Mouse (Mus musculus): ENCODE results near the gene Rae1. TPM values are rescaled to one million over a fixed set of nuclear protein-coding genes. Genes with fewer than 3 reads are reported as not detected.

Gene Rae1
- total RNA-seq, 2 experiments from 2014 or later, result 11.0 to 11.2 TPM

- no peak for DNase-seq (ENCODE audit: low spot score)
Observed at GRCm38 (mm10) chr2:172990161-172990560, 9.8 kb upstream of the Rae1 start.

- peak; percentile 54 for DNase-seq (ENCODE audit: low spot score)
Observed at GRCm38 (mm10) chr2:172996207-172996606, 3.7 kb upstream of the Rae1 start.

- DNase-seq (ENCODE audit: low spot score), result no peak
Observed at GRCm38 (mm10) chr2:172997748-172998147, 2.2 kb upstream of the Rae1 start.

- DNase-seq (ENCODE audit: low spot score), result no peak
Observed at GRCm38 (mm10) chr2:172998478-172998877, 1.4 kb upstream of the Rae1 start.

GRCm38 (mm10) chr2:173000285-173000652 is 352 bp downstream of the Rae1 start:
- no peak for DNase-seq (ENCODE audit: low spot score)

GRCm38 (mm10) chr2:173000921-173001320 is 1.0 kb downstream of the Rae1 start:
- no peak for DNase-seq (ENCODE audit: low spot score)

GRCm38 (mm10) chr2:173003737-173004136 is 3.8 kb downstream of the Rae1 start:
- no peak for DNase-seq (ENCODE audit: low spot score)

- no peak for DNase-seq (ENCODE audit: low spot score)
Observed at GRCm38 (mm10) chr2:173010220-173010717, 10.4 kb downstream of the Rae1 start.

- no peak for DNase-seq (ENCODE audit: low spot score)
Observed at GRCm38 (mm10) chr2:173011440-173011839, 11.5 kb downstream of the Rae1 start.

- DNase-seq (ENCODE audit: low spot score), result no peak
Observed at GRCm38 (mm10) chr2:173014741-173015287, 14.9 kb downstream of the Rae1 start.

- no peak for DNase-seq (ENCODE audit: low spot score)
Observed at GRCm38 (mm10) chr2:173017940-173018339, 18.0 kb downstream of the Rae1 start.

- peak; percentile 81 for DNase-seq (ENCODE audit: low spot score)
Observed at GRCm38 (mm10) chr2:173018618-173019017, 18.7 kb downstream of the Rae1 start.

GRCm38 (mm10) chr2:173019322-173019721 is 19.4 kb downstream of the Rae1 start:
- DNase-seq (ENCODE audit: low spot score), result no peak

- peak; percentile 93 for DNase-seq (ENCODE audit: low spot score)
Observed at GRCm38 (mm10) chr2:173019790-173020189, 19.9 kb downstream of the Rae1 start.

- no peak for DNase-seq (ENCODE audit: low spot score)
Observed at GRCm38 (mm10) chr2:173020430-173020829, 20.5 kb downstream of the Rae1 start, which contains the start of gene Rbm38. TSS of gene Rbm38 (plus strand) at chr2:173020498.

- DNase-seq (ENCODE audit: low spot score), result peak; percentile 95
Observed at GRCm38 (mm10) chr2:173021633-173022055, 21.7 kb downstream of the Rae1 start.

- DNase-seq (ENCODE audit: low spot score), result peak; percentile 60
Observed at GRCm38 (mm10) chr2:173022056-173022681, 22.3 kb downstream of the Rae1 start.

- peak; percentile 67 for DNase-seq (ENCODE audit: low spot score)
Observed at GRCm38 (mm10) chr2:173022813-173023212, 22.9 kb downstream of the Rae1 start.

GRCm38 (mm10) chr2:173023371-173023851 is 23.5 kb downstream of the Rae1 start:
- no peak for DNase-seq (ENCODE audit: low spot score)

GRCm38 (mm10) chr2:173023966-173024365 is 24.0 kb downstream of the Rae1 start:
- no peak for DNase-seq (ENCODE audit: low spot score)

- DNase-seq (ENCODE audit: low spot score), result no peak
Observed at GRCm38 (mm10) chr2:173024392-173024791, 24.5 kb downstream of the Rae1 start.

- peak; percentile 62 for DNase-seq (ENCODE audit: low spot score)
Observed at GRCm38 (mm10) chr2:173024938-173025337, 25.0 kb downstream of the Rae1 start.

- no peak for DNase-seq (ENCODE audit: low spot score)
Observed at GRCm38 (mm10) chr2:173026286-173026685, 26.4 kb downstream of the Rae1 start.

Measured in gastrocnemius, adult 18-20 months (tissue).